Mouse (Mus musculus): ENCODE data around the gene Zfp157.
"Not testable (repeated sequence)": the region's sequence is repeated elsewhere in the genome, so short reads cannot be mapped to it uniquely, and the experiment has no call there.

Gene Zfp157

DNA sequence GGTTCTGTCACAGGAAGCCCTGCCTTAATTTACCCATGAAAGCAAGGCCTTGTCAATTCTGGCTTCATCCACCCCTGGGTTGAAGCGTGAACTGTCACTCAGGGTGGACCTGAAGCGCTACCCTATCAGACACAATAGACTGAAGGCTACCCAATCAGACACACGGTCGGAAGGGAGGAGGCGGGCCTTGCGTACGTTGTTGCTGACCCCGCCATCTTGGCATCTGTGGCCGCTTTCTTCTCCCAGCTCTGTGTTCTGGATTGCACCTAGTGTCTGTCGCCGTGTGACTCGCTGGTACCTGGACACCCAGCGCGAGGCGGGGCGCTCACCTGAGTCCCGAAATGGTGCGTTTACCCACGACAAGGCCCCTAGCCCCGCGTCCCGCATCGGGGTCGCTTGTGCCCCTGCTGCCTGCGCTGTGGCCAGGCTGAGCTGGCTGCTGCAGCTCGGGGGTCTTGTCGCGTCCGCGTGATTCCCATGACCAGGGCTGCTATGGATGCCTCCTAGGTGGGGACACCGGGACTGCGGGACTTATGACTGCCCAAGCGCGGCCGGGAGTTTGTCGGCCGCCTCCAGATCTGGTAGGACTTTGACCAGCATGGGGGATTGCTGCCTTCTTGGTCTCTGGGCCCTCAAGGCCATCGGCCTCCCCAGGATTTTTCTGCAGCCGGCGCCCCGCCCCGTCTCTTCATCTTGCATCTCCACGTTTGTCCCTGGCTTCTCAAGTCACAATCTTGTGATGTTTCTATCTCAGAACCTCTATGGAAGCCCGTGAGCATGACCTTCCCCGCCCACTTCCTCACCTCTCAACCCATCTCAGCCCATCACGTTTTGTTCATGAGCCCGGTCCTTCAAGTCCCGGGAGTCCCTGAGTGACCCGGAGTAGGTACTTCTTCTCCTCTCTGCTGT is at the start of gene Zfp157:
TSS of gene Zfp157 (plus strand) at position 183 of the 909 bp plus-strand sequence.
- peak; percentile 76 to 83 for DNase-seq

DNA sequence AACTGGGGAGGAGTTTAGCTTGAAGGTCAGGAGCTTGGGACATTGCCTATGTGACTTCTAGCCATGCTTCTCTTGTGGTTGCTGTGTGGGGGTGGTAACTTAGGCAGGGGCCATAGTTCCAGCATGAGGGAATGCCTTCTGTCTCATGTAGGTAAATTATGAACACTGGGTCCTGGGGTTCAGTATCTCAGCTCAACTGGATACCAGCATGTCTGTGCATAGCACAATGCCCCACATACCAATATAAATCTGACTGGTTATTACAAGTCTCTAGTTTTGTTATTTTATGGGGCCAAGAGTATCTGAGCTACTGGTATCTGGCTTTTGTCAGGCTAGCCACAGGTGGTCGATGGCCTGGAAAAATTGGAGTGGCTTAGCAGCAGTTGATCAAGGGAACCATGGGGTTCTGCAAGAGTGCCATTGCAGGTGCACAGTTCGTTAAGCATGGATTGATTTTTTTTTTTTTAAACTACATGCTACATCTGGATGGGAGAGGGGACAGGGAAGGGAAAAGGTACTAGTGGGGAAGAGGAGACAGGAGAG is 43.4 kb upstream of the Zfp157 start:
- no peak for DNase-seq

DNA sequence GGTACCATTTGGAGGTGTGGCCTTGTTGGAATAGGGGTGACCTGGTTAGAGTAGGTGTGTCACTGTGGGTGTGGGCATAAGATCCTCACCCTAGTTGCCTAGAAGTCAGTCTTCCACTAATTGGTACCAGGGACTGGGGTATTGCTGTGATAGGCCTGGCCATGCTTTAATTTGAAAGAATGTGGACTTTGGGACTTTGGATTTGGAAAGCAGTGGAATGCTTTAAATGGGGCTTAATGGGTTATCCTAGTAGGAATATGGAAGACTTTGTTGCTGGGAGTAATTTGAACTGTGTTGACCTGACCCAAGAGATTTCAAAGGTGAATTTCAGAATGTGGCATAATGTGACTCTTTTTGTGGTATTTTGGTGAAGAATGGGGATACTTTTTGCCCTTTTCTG is 40.8 kb upstream of the Zfp157 start:
- not testable (repeated sequence) for DNase-seq

DNA sequence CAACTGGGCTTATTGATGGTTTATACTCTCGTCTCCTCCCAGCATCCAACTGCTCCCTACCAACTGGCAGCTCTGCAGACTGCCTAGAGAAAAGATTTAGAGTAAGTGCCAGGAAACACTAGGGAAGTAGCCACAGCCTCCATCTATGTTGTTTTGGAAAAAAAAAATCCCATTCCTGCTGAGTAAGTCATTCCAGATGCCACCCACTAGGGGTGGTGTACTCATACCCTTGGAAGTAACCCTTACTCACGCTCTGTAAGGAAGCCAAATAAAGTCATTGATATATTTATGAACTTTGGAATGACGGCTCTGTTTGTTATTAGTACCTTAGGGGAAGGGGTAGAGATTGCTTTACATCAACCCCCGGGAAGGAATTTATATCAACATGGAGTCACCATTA is 17.1 kb downstream of the Zfp157 start:
- no peak for DNase-seq

DNA sequence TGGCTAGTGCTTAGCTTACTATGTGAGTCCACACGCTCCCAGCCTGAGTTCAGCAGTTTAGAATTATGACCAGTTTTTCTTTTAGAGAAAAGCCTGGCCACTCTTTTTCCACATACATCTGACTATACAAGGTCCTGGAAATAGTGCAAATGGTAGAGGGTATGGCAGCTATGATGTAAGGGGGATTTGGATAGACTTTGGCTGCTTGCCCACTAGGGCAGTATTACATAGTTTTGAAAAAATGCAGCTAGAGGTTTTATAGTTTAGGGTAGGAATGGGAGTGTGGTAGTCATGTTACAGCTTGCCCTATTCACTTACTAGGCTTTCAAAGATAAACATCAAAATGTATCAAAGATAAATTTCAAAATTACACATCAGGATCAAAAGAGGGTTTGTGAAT is 17.8 kb downstream of the Zfp157 start:
- no peak for DNase-seq

DNA sequence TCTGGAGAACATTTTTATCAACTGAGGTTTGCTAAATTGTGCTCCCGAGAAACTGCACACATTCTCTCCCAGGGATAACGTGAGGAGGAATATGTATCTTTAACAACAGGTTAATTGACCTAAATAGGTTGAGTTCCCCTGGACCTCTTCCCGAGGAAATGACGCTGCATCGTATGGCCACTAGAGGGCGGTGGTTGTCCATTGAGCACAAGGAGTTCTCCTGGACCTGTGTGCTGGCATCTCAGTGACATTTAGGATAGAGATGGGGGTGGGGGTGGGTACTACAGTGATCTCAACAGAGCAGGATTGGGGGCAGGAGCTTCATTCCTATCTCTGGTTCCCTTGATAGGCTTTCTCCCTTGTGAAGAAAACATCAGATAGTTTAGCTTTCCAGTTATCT is 32.3 kb downstream of the Zfp157 start:
- peak; percentile 14 to 50 for DNase-seq

DNA sequence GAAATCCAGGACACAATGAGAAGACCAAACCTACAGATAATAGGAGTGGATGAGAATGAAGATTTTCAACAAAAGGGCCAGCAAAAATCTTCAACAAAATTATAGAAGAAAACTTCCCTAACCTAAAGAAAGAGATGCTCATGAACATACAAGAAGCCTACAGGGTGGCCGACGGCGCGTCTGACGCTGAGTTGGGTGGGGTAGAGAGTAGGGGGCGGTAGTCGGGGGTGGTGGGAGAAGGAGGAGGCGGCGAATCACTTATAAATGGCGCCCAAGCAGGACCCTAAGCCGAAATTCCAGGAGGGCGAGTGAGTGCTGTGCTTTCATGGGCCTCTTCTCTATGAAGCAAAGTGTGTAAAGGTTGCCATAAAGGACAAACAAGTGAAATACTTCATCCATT is 63.3 kb downstream of the Zfp157 start:
- not testable (repeated sequence) for DNase-seq

Measured in spleen, adult 18-20 months (tissue).